Comparison of ENCODE assay signal across 16 mouse cellular contexts in genomic region chr13:44594645-44595044, GRCm38 (mm10).
"Had no signal": no experiment of that assay in that cellular context is flagged by ENCODE, and none has a peak within 500 bp of the region (broad histone marks: within the 10 kb centered on the region; RNA-seq: fewer than 3 reads in every experiment).

No protein-coding gene starts in this region.

- ATAC-seq: liver, postnatal 0 days; lung, postnatal 0 days; midbrain, embryonic 15.5 days had no signal

- H3K27ac ChIP-seq: liver, embryonic 14.5 days; macrophage; midbrain, embryonic 12.5 days; midbrain, embryonic 15.5 days; neural tube, embryonic 12.5 days; neural tube, embryonic 15.5 days had no signal

- H3K4me3 ChIP-seq: midbrain, embryonic 12.5 days; midbrain, embryonic 15.5 days; neural tube, embryonic 12.5 days; neural tube, embryonic 15.5 days had no signal

- DNase-seq: kidney, adult 9 months; kidney, postnatal 14 days; kidney, postnatal 4 days; liver, postnatal 0 days; lung, embryonic 14.5 days; right cerebral cortex, adult 18-20 months; right cerebral cortex, postnatal 14 days; thymus, adult 18-20 months; thymus, postnatal 36 days had no signal
